Mouse (Mus musculus): ENCODE data around the gene Zbtb1.
"Not testable (repeated sequence)": the region's sequence is repeated elsewhere in the genome, so short reads cannot be mapped to it uniquely, and the experiment has no call there.

Gene Zbtb1

DNA sequence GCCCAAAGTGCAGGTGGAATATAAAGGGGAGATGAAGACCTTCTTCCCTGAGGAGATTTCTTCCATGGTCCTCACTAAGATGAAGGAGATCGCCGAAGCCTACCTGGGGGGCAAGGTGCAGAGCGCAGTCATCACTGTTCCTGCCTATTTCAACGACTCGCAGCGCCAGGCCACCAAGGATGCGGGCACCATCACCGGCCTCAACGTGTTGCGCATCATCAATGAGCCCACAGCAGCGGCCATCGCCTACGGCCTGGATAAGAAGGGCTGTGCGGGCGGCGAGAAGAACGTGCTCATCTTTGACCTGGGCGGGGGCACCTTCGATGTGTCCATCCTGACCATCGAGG is 34.7 kb downstream of the Zbtb1 start:
- DNase-seq (ENCODE audit: low spot score), result no peak

DNA sequence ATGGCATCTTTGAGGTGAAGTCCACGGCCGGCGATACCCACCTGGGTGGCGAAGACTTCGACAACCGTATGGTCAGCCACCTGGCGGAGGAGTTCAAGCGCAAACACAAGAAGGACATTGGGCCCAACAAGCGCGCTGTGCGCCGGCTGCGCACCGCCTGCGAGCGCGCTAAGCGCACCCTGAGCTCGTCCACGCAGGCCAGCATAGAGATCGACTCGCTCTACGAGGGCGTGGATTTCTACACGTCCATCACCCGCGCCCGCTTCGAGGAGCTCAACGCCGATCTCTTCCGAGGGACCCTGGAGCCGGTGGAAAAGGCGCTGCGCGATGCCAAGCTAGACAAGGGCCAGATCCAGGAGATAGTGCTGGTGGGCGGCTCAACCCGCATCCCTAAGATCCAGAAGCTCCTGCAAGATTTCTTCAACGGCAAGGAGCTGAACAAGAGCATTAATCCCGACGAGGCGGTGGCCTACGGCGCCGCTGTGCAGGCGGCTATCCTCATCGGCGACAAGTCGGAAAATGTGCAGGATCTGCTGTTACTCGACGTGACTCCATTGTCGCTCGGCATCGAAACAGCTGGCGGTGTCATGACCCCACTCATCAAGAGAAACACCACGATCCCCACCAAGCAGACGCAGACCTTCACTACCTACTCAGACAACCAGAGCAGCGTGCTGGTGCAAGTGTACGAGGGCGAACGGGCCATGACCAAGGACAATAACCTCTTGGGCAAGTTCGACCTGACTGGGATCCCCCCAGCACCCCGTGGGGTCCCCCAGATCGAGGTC is 35.3 kb downstream of the Zbtb1 start:
- no peak for DNase-seq (ENCODE audit: low spot score)

DNA sequence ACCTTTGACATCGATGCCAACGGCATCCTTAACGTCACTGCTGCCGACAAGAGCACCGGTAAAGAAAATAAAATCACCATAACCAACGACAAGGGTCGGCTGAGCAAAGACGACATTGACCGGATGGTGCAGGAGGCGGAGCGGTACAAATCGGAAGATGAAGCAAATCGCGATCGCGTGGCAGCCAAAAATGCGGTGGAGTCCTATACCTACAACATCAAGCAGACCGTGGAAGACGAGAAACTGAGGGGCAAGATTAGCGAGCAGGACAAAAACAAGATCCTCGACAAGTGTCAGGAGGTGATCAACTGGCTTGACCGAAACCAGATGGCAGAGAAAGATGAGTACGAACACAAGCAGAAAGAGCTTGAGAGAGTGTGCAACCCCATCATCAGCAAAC is 35.9 kb downstream of the Zbtb1 start:
- DNase-seq (ENCODE audit: low spot score), result no peak

DNA sequence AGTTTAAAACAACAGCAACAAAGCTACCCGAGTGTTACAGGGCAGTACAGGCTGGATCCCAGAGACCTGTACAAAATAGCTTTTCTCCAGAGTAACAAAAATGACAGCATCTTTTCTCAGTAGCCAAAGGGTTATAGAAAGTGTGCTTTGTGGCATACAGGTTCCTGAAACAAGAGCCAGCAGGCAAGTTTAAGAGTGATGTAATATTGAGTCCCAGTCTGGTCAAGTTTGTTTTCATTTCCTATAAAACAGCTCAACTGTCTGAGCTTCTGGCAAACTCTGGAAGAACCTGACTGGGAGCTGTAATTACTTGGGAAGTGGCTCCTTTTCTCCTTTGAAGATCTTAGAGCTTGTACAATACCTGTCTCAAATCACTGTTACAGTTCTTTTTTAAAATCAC is 37.1 kb downstream of the Zbtb1 start:
- DNase-seq (ENCODE audit: low spot score), result no peak

DNA sequence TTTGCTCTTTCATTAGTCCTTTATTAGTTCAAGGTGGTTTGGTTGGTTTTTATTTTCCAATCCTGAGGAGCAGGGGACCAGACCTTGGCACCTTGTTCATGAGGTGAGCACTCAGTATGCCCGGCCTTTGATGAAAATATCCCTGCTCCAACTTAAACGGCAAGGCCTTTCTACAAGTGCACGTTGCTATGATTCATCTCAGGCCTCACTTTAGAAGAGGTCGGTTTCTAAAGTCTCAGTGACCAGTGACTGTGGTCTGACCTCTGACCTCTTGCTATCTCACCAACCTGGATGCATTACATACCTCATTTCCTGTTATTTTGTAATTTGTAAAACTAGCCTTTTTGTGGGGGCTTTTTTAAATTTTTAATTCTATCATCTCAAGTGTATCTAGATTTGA is 39.1 kb downstream of the Zbtb1 start:
- DNase-seq (ENCODE audit: low spot score), result no peak

DNA sequence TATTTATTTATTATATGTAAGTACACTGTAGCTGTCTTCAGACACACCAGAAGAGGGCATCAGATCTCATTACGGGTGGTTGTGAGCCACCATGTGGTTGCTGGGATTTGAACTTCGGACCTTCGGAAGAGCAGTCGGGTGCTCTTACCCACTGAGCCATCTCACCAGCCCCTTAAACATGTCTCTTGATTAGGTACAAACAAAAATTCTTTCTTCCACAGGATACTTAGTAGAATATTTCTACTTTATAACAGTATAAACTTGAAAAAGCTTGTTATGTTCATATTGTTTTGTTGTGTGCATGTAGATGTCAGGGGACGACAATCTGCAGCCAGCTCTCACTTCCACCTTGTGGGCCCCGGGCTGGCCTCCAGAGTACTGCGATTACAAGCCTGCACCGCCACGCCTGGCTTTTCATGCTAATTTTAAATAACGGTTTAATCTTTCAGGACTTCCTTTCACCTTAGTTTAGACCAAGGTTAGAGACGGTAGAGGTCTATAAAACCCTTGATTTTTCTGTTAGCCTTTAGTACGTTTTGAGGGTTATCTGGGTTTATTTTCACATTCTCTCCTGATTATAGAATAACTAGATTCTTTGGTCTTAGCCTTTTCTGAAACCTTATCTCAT is 45.4 kb downstream of the Zbtb1 start:
- no peak for DNase-seq (ENCODE audit: low spot score)

DNA sequence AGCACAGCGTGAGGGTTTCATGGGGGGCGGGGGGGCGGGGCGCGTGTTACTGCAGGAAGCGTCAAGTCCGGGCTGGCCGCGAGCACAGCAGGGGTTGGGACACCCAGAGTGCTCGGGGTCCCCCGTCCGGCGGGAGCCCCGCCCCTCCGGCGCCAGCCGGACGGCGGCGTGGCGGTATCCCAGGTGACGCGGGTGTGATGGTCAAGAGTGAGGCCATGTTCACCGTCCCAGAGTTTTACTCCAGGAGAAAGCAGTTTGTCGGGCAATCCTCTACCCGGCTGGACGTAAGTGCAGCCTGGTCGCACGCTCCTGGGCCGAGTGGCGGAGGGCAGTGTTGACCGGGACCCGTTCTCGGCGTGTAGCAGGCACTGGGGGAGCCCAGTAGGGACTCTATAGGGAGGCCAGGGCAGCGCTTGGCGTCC is 47.4 kb downstream of the Zbtb1 start, which contains the start of gene Ppp1r36:
Ppp1r36 (plus strand) TSS at position 106 of the 422 bp plus-strand sequence.
- no peak for DNase-seq (ENCODE audit: low spot score)

DNA sequence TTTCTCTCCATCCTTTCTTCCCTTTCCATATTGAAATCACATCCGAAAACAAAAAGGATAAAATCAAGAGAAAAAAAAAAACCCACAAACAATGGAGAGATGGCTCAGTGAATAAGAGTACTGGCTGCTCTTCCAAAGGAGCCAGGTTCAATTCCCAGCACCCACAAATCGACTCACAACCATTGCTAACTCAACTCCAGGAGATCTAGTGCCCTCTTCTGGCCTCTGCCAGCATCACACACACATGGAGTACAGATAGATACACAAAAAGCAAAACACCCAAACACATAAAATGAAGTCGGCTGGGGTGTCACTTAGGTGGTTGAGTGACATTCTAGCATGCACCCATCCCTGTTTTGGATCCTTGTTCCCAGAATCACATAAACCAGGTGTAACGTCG is 48.3 kb downstream of the Zbtb1 start:
- no peak for DNase-seq (ENCODE audit: low spot score)

DNA sequence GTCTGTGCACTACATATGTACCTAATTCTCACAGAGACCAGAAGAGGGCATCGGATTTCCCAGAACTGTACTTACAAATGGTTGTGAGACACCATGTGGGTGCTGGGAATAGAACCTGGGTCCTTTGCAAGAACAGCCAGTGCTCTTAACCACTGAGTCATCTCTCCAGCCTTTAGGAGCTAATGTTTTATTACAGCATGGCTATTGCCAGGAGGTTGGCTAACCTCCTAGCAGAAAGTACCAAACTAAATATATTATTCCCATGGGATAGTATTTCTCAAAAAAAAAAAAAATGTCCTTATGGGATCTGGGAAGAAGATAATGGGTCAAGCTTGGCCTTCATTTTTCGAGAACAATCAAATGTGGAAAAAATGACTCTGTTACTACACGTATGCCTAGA is 55.2 kb downstream of the Zbtb1 start:
- no peak for DNase-seq (ENCODE audit: low spot score)

DNA sequence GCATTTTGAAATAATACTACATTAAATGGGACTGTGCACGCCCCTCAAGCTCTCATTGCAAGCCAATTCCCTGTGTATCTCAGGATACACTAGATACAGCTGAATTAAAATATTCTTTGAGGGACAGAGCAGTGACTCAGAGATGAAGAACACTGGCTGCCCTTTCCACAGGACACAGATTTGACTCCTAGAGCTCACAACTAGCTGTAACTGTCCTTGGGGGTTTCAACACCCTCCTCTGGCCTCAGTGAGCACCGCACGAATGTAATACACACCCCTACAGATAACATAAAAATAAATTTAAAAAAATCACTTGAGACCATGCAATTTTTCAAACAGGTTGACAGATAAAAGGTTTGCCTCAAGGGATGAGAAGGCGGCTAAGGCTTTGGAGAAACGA is 57.5 kb downstream of the Zbtb1 start:
- no peak for DNase-seq (ENCODE audit: low spot score)

DNA sequence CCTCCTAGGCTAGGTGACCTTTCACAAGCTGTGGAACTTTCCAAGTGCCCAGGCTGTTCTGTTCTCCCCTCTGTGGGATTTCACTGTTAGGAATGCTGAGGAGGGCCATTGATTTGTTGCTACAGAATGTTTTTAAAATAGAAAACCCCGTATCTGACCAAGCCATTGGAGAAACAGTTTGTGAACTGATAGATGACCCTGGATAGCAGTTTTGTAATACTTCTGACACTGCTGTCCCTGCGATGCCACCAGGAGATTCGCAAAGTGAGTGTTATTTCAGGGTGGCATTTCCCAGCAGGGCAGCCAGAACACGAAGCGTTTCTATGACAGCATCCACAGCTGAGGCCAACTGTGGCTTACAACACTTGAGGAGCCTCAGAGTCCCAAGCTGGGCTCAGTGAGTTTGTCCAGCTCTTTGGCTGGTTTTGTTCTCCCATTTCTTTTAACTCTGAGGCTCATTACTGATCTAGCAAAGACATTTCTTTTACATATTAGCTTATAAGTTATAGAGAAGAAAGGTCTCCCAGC is 60.9 kb downstream of the Zbtb1 start:
- DNase-seq (ENCODE audit: low spot score), result no peak

DNA sequence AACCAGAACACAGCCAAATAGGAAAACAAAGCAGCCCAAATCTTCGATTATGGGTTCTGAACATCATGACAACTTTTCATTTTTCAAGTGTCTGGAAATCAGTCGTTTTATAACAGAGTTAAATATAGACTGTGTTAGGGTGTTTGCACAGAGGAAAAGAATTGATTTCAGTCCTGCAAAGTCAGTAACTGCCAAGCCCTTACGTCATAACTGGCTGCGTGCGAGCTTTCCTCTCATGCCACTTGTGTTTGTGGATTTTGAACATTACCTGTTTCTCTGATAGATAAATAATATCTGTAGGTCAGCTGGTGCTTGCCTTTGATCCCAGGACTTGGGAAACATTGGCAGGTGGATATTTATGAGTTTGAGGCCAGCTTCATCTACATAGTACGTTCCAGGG is 61.4 kb downstream of the Zbtb1 start:
- no peak for DNase-seq (ENCODE audit: low spot score)

DNA sequence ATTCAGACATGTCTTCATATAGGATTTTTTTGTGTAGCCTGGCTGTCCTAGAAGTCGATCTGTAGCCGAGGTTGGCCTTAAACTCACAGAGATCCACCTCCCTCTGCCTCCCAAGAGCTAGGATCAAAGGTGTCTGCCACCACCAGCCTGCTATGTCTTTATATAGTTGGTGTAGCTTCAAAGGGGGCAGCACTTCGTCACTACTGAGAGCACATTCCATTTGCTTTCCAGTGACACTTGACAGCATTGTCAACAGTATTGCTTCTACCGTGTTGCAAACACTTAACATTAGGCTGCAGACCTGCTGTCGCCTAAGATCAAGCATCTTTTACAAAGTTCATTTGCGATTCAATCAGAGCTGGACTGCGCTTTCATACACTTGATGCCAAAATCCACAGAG is 64.0 kb downstream of the Zbtb1 start:
- DNase-seq (ENCODE audit: low spot score), result no peak

DNA sequence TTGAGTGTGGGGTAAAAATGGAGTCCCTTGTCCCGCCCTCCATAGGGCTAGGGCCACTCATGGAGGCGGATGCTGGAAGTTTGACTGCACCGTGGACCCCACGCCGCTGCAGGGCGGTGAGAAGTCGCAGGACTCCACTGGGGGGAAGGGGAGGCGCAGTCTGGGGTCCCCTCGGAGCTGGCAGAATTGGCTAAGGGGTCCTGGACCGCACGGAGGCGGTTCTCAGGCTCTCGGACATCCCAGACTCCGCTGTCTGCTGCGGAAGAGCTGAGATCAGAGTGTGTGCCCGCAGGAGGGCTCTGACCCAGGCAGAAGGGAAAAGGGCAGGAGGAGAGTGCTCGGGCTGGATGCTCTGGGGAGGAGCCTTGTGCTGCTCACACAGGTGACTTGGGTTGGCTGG is 65.0 kb downstream of the Zbtb1 start:
- DNase-seq (ENCODE audit: low spot score), result no peak

DNA sequence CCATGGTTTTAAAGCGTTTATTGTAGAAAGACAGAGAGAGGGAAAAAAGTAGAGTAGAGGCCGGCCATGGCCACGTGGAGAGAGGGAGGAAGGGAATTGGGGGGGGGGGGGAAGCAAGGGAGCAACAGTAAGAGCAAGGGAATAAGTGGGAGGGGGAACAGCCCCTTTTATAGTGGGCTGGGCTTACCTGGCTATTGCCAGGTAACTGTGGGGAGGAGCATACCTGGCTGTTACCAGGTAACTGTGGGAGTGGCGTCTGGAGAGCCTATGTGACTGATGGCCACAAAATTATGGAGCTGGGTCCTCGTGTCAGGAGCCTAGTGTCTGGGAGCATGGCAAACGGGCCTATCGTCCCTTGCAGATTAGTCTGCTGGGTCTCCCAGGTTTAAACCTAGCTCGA is 65.5 kb downstream of the Zbtb1 start:
- no peak for DNase-seq (ENCODE audit: low spot score)

DNA sequence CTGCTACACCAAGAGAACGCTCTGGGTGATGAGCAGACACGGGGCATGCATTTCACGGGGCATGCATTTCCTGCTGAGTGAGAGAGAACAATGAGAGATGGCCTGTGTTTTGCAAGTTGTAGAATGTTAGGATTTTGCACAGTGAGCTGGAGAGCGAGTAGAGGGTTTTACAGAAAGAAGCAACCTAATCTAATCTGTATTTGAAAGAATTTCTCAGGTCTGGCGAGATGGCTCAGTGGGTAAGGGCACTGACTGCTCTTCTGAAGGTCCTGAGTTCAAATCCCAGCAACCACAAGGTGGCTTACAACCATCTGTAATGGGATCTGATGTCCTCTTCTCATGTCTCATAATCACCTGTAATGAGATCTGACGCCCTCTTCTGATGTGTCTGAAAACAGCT is 73.4 kb downstream of the Zbtb1 start:
- DNase-seq (ENCODE audit: low spot score), result not testable (repeated sequence)

DNA sequence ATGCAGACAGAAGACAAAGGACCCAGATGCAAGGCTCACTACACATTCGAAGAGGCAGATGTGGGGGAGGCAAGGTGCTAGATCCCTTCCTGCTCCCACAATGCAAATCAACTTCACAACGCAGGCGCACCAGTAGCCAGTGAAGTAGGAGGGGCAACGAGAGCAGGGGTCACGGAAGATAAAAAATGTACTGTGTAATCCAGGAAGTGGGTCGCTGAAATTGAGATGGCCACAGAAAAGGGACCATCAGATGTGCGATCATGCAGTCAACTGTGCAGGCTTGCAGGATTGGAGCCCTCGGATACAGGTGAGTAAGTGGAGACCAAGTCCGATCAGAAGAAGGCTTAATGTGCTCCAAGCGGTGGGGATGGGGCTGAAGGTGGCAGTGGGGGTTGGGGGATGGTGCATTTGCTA is 74.3 kb downstream of the Zbtb1 start:
- no peak for DNase-seq (ENCODE audit: low spot score)

DNA sequence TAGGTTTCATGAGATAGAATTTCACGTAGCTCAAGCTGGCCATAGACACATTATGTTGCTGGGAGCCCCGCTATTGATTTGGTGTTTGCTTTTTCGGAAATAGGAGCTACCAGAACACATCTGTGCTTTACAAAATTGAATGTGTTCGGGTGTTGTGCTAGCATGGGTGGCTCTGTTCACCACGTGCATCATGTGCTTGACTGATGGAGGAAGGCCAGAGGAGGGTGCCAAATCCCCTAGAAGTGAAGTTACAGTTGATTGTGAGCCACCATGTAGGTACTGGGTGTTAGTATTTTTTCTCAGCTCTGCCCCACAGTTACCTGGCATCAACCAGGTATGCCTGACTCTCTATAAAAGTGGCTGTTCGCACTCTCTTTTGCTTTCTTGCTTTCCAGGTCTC is 74.8 kb downstream of the Zbtb1 start:
- DNase-seq (ENCODE audit: low spot score), result no peak

DNA sequence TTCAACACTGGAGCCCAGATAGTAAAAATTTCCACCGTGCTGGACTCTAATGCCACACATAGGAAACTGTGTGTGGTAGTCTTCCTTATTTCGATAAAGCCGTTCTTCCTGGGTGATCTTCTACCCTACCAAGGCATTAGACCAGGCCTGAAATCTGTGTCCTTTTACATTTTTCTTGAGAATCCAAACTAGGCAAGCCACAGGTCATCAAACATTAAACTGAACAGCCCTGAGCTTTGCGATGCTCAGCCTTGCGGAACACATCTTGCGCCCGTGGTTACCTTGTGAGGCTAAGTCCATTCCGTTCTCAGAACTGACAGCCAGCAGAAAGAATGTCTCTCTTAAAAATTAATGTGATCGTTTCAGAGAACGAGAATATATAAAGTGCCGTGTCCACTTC is 76.1 kb downstream of the Zbtb1 start:
- DNase-seq (ENCODE audit: low spot score), result no peak
